Mouse (Mus musculus): ENCODE results near the gene Glt8d2. TPM values are rescaled to one million over a fixed set of nuclear protein-coding genes. Genes with fewer than 3 reads are reported as not detected.

The Glt8d2 gene
- polyA plus RNA-seq, 1 experiment from 2014 or later: 3.1 TPM

Other genes with a start within 250 kb of the Glt8d2 start
- not detected in 2 replicates for gene Gm1553, start 198.0 kb downstream of the Glt8d2 start, polyA plus RNA-seq (2015; fragmentation: Nextera tagmentation; extraction: Ambion mirVana)
- 30.5 and 35.9 TPM in 2 replicates for gene 1190007I07Rik, start 67.4 kb downstream of the Glt8d2 start, polyA plus RNA-seq (2015; fragmentation: Nextera tagmentation; extraction: Ambion mirVana)
- 219 and 244 TPM in 2 replicates for gene Tdg, start 60.8 kb downstream of the Glt8d2 start, polyA plus RNA-seq (2015; fragmentation: Nextera tagmentation; extraction: Ambion mirVana)
- 54.6 and 59.7 TPM in 2 replicates for gene Hcfc2, start 5.5 kb upstream of the Glt8d2 start, polyA plus RNA-seq (2015; fragmentation: Nextera tagmentation; extraction: Ambion mirVana)
- gene Nfyb, start 73.5 kb upstream of the Glt8d2 start, polyA plus RNA-seq (2015; fragmentation: Nextera tagmentation; extraction: Ambion mirVana): 60.1 and 72.9 TPM in 2 replicates
- 157 and 179 TPM in 2 replicates for gene Txnrd1, start 143.3 kb upstream of the Glt8d2 start, polyA plus RNA-seq (2015; fragmentation: Nextera tagmentation; extraction: Ambion mirVana)
- 0.37 TPM in 2 replicates for gene Eid3, start 176.0 kb upstream of the Glt8d2 start, polyA plus RNA-seq (2015; fragmentation: Nextera tagmentation; extraction: Ambion mirVana)